Mouse (Mus musculus): ENCODE measurements at regions not wholly inside any gene's neighbourhood (a gene's known extent, or its start where the extent isn't known, plus 50 kb on each side); places are given as distances from the start of the nearest gene placed in this dataset.

DNA sequence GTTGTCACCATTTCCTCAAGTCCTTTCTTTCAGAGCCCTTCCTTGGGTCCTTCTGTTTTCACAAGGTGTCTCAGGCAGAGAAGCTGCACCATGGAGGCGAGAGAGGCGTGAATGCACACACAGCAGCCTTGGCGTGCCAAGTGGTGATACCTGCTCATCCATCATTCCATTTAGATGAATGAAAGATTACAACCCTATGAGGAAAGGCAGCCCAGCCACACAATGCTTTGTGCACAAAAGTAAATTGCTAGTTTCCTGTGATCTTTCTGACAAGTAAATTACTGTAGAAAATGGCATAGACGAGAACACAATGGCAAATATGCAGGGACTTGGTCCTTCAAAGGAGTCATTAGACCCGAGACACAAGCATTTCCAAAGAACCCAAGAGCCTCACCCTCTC lies 101.4 kb downstream of the Rnd3 start:
- H3K27ac ChIP-seq: no peak overlapping the region
- no peaks in the 10 kb centered on the region for H3K36me3 ChIP-seq
- WGBS: 64% methylated on average over 5 of the region's 5 CpGs
- H3K9ac ChIP-seq: no peak overlapping the region
- ATAC-seq (ENCODE audit: insufficient number of reproducible peaks, insufficient read depth, low FRiP score, low TSS enrichment, low read depth): no peak
- H3K4me1 ChIP-seq: peaks cover 5% of the 10 kb centered on the region; the same call in 1 of the 2 replicates
- no peaks in the 10 kb centered on the region for H3K9me3 ChIP-seq
- no peak overlapping the region for H3K4me2 ChIP-seq
- no peak overlapping the region for H3K4me3 ChIP-seq
- no peaks in the 10 kb centered on the region for H3K27me3 ChIP-seq

DNA sequence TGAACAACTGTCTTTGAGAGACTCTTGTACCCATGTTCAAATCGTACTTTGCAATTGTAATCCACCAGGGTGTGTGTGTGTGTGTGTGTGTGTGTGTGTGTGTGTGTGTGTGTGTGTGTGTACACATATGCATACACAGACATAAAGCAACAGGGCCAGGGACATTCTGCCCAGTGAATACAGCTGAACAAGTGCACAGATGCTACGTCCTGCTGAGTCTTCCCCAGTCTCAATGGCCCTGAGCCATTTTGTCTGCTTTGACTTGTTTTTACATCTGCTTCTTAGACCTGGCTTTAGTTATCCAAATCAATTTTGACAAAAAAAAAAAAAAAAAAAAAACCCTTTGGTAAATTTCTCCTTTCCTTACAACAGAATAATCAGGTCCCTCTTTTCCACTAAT lies 103.3 kb downstream of the Rnd3 start:
- Histone ChIP-seq H3K36me3 (no peaks in the 10 kb centered on the region), H3K9me3 (no peaks in the 10 kb centered on the region), H3K9ac (no peak overlapping the region), H3K4me1 (peaks cover 5% of the 10 kb centered on the region; the same call in 1 of the 2 replicates), H3K4me2 (no peak overlapping the region), H3K4me3 (no peak overlapping the region), H3K27ac (no peak overlapping the region), H3K27me3 (no peaks in the 10 kb centered on the region)
- WGBS: 78% methylated on average over 2 of the region's 2 CpGs
- ATAC-seq (ENCODE audit: insufficient number of reproducible peaks, insufficient read depth, low FRiP score, low TSS enrichment, low read depth): no peak

DNA sequence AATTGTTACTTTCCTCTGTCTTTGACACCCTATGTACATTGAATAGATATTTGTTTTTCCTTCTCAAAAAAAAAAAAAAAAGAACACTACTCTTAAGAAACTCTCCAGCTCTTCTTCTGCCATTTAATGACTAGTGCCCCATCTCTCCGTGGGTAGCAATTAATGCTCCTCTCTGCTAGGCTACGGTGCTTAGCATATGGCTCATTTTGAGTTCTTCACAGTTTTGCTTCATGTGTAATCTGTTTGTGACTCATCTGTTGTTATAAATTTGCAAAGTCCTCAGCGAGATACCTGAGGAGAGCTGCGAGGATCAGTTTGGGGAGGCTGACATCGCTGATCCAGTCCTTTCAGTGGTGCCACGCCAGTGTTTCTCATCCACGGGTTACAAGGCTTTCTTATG lies 107.8 kb downstream of the Rnd3 start:
- 49% methylated on average over 7 of the region's 7 CpGs for WGBS
- Histone ChIP-seq H3K4me2 (no peak overlapping the region), H3K36me3 (no peaks in the 10 kb centered on the region), H3K9me3 (no peaks in the 10 kb centered on the region), H3K27ac (no peak overlapping the region), H3K9ac (no peak overlapping the region), H3K4me3 (no peak overlapping the region), H3K4me1 (no peaks in the 10 kb centered on the region), H3K27me3 (no peaks in the 10 kb centered on the region)
- no peak for ATAC-seq (ENCODE audit: insufficient number of reproducible peaks, insufficient read depth, low FRiP score, low TSS enrichment, low read depth)

DNA sequence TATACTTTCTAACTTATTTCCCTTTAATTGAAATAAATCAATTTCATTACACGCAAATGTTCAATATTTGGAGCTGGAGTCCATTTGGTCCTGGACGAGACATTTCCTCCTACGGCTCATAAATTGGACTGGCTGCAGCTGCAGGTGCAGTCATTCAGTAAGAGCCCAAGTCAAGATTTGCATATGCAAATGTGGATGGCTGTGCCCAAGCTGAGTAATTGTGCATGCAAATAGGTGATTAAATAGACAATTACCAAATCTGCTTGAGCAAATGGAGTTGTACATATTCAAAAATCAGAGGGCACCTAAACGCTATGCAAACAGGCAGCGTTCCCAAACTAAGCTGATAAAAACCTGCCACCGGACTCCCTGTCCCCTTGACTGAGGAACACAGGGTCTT lies 110.2 kb downstream of the Rnd3 start:
- H3K4me2 ChIP-seq: no peak overlapping the region
- H3K27me3 ChIP-seq: no peaks in the 10 kb centered on the region
- H3K9me3 ChIP-seq: no peaks in the 10 kb centered on the region
- no peaks in the 10 kb centered on the region for H3K36me3 ChIP-seq
- H3K9ac ChIP-seq: no peak overlapping the region
- H3K27ac ChIP-seq: no peak overlapping the region
- ATAC-seq (ENCODE audit: insufficient number of reproducible peaks, insufficient read depth, low FRiP score, low TSS enrichment, low read depth): no peak
- WGBS: 70% methylated on average over 6 of the region's 6 CpGs
- H3K4me1 ChIP-seq: peaks cover 5% of the 10 kb centered on the region; the same call in 1 of the 2 replicates
- H3K4me3 ChIP-seq: no peak overlapping the region

DNA sequence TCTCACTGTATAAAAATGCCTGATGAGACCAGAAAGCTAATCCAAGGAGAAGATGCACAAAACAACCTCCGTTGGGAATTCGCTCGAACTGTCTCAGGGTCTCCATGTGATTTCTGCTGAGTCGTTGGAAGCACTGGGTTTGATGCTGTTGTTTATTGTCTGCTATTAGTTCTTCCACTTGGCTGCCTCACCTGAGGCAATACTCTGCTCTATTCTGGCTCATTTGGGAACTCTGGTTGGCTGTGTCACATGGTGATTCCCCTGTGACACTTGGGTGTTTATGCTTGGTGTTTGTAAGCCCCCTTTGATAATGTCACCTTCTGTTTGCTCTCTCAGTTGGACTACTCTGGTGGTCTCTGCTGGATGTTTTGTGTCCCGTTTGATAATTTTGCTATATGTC lies 111.9 kb downstream of the Rnd3 start:
- Histone ChIP-seq H3K9ac (no peak overlapping the region), H3K27ac (no peak overlapping the region), H3K27me3 (no peaks in the 10 kb centered on the region), H3K4me2 (no peak overlapping the region), H3K9me3 (no peaks in the 10 kb centered on the region), H3K36me3 (no peaks in the 10 kb centered on the region), H3K4me1 (peaks cover 10% of the 10 kb centered on the region; the same call in 1 of the 2 replicates), H3K4me3 (no peak overlapping the region)
- WGBS: 70% methylated on average over 5 of the region's 5 CpGs
- no peak for ATAC-seq (ENCODE audit: insufficient number of reproducible peaks, insufficient read depth, low FRiP score, low TSS enrichment, low read depth)

DNA sequence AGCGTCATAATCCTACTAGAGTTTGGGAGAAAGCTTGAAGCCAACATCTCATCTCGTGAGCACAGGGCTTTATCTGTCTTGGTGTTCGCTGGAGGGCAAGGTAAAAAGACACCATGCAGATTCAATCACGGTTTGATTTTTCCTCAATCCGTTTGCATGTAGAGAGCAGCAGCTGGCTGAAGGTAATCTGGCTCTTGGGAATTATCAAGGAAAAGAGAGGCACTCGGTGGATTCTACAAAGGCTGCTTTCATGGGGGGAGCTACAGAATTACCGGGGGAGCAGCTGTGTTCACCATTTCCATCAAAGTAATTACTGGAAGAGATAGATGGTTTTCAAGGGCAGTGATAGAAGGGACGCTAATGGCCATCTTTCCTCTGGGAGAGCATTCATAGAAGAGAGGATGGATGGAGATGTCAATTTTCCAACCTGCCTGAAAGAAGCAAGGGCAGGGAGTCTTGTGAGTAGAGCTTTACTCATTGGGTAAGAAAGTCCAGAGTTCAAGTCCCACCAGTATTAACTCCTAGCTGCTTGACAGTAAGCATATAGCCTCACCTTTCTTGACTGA lies 112.6 kb downstream of the Rnd3 start:
- 63% methylated on average over 8 of the region's 8 CpGs for WGBS
- no peak overlapping the region for H3K4me3 ChIP-seq
- no peaks in the 10 kb centered on the region for H3K36me3 ChIP-seq
- no peak for ATAC-seq (ENCODE audit: insufficient number of reproducible peaks, insufficient read depth, low FRiP score, low TSS enrichment, low read depth)
- H3K4me2 ChIP-seq: no peak overlapping the region
- no peak overlapping the region for H3K27ac ChIP-seq
- no peak overlapping the region for H3K9ac ChIP-seq
- no peaks in the 10 kb centered on the region for H3K9me3 ChIP-seq
- peaks cover 10% of the 10 kb centered on the region; the same call in 1 of the 2 replicates for H3K4me1 ChIP-seq
- H3K27me3 ChIP-seq: no peaks in the 10 kb centered on the region

DNA sequence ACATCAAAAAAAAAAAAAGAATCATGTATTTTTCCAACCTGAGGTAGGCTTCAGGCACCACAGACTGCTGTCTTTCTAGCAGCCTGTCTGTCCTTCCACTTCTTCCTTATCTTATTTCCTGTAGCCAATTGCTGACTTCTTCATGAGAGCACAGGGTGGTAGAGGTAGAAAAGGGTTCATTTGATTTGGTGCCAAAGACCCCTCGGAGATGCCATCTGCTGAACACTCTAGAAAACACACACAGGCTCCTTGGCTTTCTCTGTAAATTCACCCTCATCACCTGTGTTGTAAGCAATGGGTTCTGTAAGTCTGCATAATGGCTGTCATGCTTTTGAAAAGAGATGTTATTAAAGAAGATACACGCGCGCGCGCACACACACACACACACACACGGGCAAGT lies 115.0 kb downstream of the Rnd3 start:
- ATAC-seq (ENCODE audit: insufficient number of reproducible peaks, insufficient read depth, low FRiP score, low TSS enrichment, low read depth): no peak
- Histone ChIP-seq H3K36me3 (no peaks in the 10 kb centered on the region), H3K9ac (no peak overlapping the region), H3K4me3 (no peak overlapping the region), H3K4me2 (no peak overlapping the region), H3K27ac (no peak overlapping the region), H3K27me3 (no peaks in the 10 kb centered on the region), H3K9me3 (no peaks in the 10 kb centered on the region), H3K4me1 (peaks cover 10% of the 10 kb centered on the region; the same call in 1 of the 2 replicates)
- WGBS: 91% methylated on average over 7 of the region's 7 CpGs

DNA sequence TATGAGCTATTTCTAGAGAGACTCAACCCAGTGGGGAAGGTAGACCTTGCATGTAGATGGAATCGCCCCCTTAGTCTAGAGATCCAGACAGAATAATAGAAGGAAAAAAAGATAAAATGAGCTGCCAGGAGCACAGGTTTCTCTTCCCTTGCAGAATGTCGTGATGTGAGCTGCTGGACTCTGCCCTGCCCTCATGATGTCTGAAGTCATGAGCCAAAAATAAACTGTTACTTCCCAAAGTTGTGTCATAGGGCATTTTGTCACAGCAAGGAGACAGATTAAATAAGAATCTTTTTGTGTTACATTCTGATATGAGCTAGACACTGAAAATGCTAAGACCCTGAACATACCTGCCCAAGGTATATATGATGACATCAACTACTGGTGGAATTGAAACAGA lies 126.4 kb downstream of the Rnd3 start:
- H3K4me2 ChIP-seq: no peak overlapping the region
- H3K4me1 ChIP-seq: no peaks in the 10 kb centered on the region
- WGBS: 86% methylated on average over 2 of the region's 2 CpGs
- no peaks in the 10 kb centered on the region for H3K27me3 ChIP-seq
- ATAC-seq (ENCODE audit: insufficient number of reproducible peaks, insufficient read depth, low FRiP score, low TSS enrichment, low read depth): no peak
- no peak overlapping the region for H3K27ac ChIP-seq
- H3K4me3 ChIP-seq: no peak overlapping the region
- no peak overlapping the region for H3K9ac ChIP-seq
- no peaks in the 10 kb centered on the region for H3K9me3 ChIP-seq
- no peaks in the 10 kb centered on the region for H3K36me3 ChIP-seq

DNA sequence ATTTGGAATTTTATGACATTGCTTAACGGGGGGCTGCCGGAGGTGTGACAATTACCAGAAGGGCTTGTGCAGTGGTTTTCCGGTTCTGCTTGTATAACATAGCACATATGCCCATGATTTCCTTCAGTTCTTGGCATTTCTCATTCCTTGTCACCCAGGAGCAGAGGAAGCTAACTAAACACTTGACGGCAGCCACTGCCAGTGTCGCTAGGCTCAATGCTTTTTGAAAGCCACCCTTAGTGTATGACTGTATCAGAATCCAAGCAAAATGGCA lies 132.8 kb downstream of the Rnd3 start:
- no peaks in the 10 kb centered on the region for H3K27me3 ChIP-seq
- no peak for ATAC-seq (ENCODE audit: insufficient number of reproducible peaks, insufficient read depth, low FRiP score, low TSS enrichment, low read depth)
- H3K36me3 ChIP-seq: no peaks in the 10 kb centered on the region
- no peaks in the 10 kb centered on the region for H3K9me3 ChIP-seq
- 58% methylated on average over 5 of the region's 5 CpGs for WGBS
- H3K4me3 ChIP-seq: no peak overlapping the region
- no peak overlapping the region for H3K9ac ChIP-seq
- peaks cover 7% of the 10 kb centered on the region for H3K4me1 ChIP-seq
- H3K4me2 ChIP-seq: no peak overlapping the region
- 0 out of 2 replicates have a peak overlapping the region, but pooled peaks have one; percentile 39 for H3K27ac ChIP-seq

DNA sequence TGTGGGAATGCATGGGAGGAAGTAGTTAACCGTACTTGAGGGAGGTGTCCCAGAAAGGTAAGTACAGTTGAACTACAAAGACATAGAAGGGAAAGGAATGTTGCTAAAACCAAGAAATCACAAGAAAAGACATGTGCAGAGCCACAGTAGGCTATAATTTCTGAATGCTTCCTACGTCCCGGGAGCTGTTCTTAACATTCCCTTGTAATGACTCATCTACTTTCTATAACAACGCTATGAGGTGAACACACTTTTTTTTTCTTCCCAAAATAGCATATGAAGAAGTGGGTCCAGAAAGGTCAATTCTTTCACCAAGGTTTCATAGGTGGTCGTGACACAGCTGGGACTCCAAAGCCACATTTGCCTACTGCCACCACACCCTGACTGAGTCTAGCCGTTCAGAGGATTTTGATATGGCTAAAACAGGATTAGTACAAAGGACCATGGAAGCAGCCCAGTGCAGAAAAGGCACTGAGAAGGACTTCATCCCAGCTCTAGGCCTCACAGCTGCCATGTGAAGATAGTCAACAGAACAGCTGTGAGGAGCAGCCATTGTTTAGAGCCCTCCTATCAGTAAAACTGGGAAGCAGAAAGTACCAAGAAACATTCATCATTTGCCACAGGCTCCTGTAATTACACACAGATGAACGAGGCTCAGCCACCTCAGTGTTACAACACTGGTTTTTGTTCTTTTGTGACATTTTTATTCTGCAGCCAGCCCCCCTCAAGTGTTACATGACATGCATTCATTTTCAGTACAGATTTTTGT lies 133.4 kb downstream of the Rnd3 start:
- no peak for ATAC-seq (ENCODE audit: insufficient number of reproducible peaks, insufficient read depth, low FRiP score, low TSS enrichment, low read depth)
- Histone ChIP-seq H3K9ac (no peak overlapping the region), H3K9me3 (no peaks in the 10 kb centered on the region), H3K4me2 (no peak overlapping the region), H3K27ac (0 out of 2 replicates have a peak overlapping the region, but pooled peaks have one; percentile 39), H3K27me3 (no peaks in the 10 kb centered on the region), H3K36me3 (no peaks in the 10 kb centered on the region), H3K4me1 (peaks cover 7% of the 10 kb centered on the region), H3K4me3 (no peak overlapping the region)
- 47% methylated on average over 7 of the region's 7 CpGs for WGBS

DNA sequence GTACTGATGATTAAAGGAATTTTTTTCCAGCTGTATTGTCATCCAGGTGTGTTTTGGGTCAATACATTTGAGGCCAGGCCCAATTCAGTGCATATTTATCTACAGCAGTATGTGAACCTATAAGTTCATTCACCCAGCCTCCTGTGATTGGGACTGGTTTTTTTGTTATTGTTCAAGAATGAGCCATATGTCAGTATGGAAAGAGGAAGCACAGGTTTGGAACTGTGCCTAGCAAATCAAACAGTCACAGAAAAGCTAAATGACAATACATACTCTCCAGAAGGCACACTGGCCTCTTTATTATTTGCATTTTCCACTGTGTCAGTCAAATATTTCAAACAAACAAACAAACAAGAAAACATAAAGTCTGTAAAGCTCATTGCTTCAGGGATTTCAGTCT lies 134.7 kb downstream of the Rnd3 start:
- Histone ChIP-seq H3K9ac (no peak overlapping the region), H3K4me1 (peaks cover 7% of the 10 kb centered on the region), H3K9me3 (no peaks in the 10 kb centered on the region), H3K27ac (no peak overlapping the region), H3K27me3 (no peaks in the 10 kb centered on the region), H3K4me3 (no peak overlapping the region), H3K36me3 (no peaks in the 10 kb centered on the region), H3K4me2 (no peak overlapping the region)
- ATAC-seq (ENCODE audit: insufficient number of reproducible peaks, insufficient read depth, low FRiP score, low TSS enrichment, low read depth): no peak

DNA sequence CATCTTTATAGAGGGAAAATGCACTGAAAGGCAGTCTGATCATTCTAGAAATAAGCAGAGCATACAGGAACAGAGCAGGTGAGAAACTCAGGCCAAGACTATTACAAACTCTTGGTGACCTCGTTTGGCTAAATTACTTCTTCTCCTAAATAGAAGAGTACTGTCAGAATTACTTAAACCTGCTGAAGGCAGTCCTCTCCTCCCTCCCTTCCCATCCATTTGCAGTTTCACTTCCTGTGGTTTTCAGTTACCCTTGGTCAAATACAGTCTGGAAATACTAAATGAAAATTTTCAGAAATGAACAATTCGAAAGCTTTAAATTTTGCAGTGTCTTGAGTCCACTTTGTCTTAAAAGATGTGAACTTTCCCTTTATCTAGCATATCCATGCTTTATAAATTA lies 135.8 kb downstream of the Rnd3 start:
- ATAC-seq (ENCODE audit: insufficient number of reproducible peaks, insufficient read depth, low FRiP score, low TSS enrichment, low read depth): no peak
- Histone ChIP-seq H3K9ac (no peak overlapping the region), H3K9me3 (no peaks in the 10 kb centered on the region), H3K4me2 (no peak overlapping the region), H3K36me3 (no peaks in the 10 kb centered on the region), H3K4me3 (no peak overlapping the region), H3K4me1 (peaks cover 9% of the 10 kb centered on the region), H3K27ac (no peak overlapping the region), H3K27me3 (no peaks in the 10 kb centered on the region)
- WGBS: 52% methylated on average over 2 of the region's 2 CpGs

Measured in embryonic facial prominence, embryonic 13.5 days (tissue).